Mouse (Mus musculus) liver, embryonic 11.5 days (tissue): ENCODE measurements around the gene Cnmd. TPM values are rescaled to one million over a fixed set of nuclear protein-coding genes. Genes with fewer than 3 reads are reported as not detected.

Source experiments
- ATAC-seq: fragments of 200-750 bp; cut with Nextera tagmentation; replicated peaks from 2 replicates; pipeline ENCODE4 v1.8.0; 2017; ENCODE audit warnings: moderate number of reproducible peaks, mild to moderate bottlenecking, moderate TSS enrichment, moderate library complexity; ENCODE audit not compliant: low FRiP score
- DNase-seq: peaks from one replicate; pipeline ENCODE4 v3.0.0-alpha.2; 2017; ENCODE audit warnings: low spot score
- H3K27ac ChIP-seq: fragments of 300-500 bp; sonication (generic); 2 replicates; pipeline ENCODE4 v1.5.1; 2014; ENCODE audit warnings: mild to moderate bottlenecking, low read depth, low read length, control low read depth
- H3K27me3 ChIP-seq: fragments of 300-500 bp; sonication (generic); replicated peaks from 2 replicates; pipeline ENCODE4 v1.6.1; 2014; ENCODE audit warnings: low read length, mixed read lengths; ENCODE audit not compliant: control insufficient read depth, insufficient read depth
- H3K36me3 ChIP-seq: fragments of 300-500 bp; sonication (generic); 2 replicates; pipeline ENCODE4 v1.6.1; 2014; ENCODE audit warnings: mild to moderate bottlenecking, low read length, moderate library complexity, mixed read lengths; ENCODE audit not compliant: control insufficient read depth, insufficient read depth
- H3K4me1 ChIP-seq: fragments of 300-500 bp; sonication (generic); replicated peaks from 2 replicates; pipeline ENCODE4 v1.6.1; 2014; ENCODE audit warnings: low read length, mixed read lengths; ENCODE audit not compliant: control insufficient read depth, insufficient read depth
- H3K4me2 ChIP-seq: fragments of 300-500 bp; sonication (generic); 2 replicates; pipeline ENCODE4 v1.6.1; 2014; ENCODE audit warnings: mild to moderate bottlenecking, control low read depth, moderate library complexity
- H3K4me3 ChIP-seq: fragments of 300-500 bp; sonication (generic); 2 replicates; pipeline ENCODE4 v1.5.1; 2014; ENCODE audit warnings: low read depth, low read length, control low read depth
- H3K9ac ChIP-seq: fragments of 300-500 bp; sonication (generic); 2 replicates; pipeline ENCODE4 v1.6.1; 2014; ENCODE audit warnings: low read depth, low read length, control low read depth
- H3K9me3 ChIP-seq: fragments of 300-500 bp; sonication (generic); 2 replicates; pipeline ENCODE4 v1.6.1; 2016; ENCODE audit warnings: low read length, inconsistent platforms, mixed read lengths; ENCODE audit not compliant: control insufficient read depth
- WGBS: fragments of 180-500 bp; shearing (Covaris S2); extraction: QIAGEN DNeasy Blood & Tissue Kit; methylation state at CpG from one replicate; pipeline ENCODE4 v1.1.7; 2014; 5-methylcytosine and 5-hydroxymethylcytosine counted together
- polyA plus RNA-seq: library from polyadenylated mRNA; unstranded; fragments of >200 nt; fragmentation: Nextera tagmentation; extraction: Ambion mirVana; gene quantifications from 2 replicates; pipeline ENCODE4 v1.2.1, GENCODE M21; 2014

The Cnmd gene
- polyA plus RNA-seq = 0.37 TPM in 1 of 2 replicates, not detected in the other

DNA sequence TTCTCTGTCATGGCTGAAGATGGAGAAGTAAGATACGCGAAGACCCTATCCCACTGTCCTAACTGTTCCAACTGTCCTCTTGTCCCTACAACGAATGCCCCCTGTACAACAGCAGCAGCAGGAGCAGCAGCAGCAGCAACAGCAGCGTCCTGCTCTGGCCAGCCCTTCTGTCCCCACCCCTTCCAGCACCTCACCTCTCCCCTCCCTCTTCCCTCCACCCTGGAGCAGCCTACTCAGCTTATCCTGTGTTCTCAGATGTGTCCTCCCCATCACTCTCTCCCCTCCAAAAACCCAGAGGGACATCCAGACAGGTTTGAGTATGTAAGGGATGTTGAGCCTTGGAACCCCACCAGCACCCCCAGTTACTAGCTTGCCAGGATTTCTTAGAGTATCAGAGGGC lies at the start of gene Cnmd:
Gene Cnmd (minus strand): TSS at position 170 of the 400 bp plus-strand sequence.
- DNase-seq (no peak), ATAC-seq (no peak)
- H3K4me3 ChIP-seq = peak within 1 kb of the TSS; percentile 17; the same call in 1 of the 2 replicates
- H3K27me3 ChIP-seq = no peaks in the 10 kb centered on the region
- peak within 1 kb of the TSS; percentile 60 for H3K4me2 ChIP-seq
- no peak within 1 kb of the TSS for H3K27ac ChIP-seq
- 0 out of 2 replicates have a peak, but pooled peaks cover 4% of the 10 kb centered on the region for H3K4me1 ChIP-seq
- H3K9me3 ChIP-seq = no peaks in the 10 kb centered on the region
- no peaks in the 10 kb centered on the region for H3K36me3 ChIP-seq
- no peak within 1 kb of the TSS for H3K9ac ChIP-seq
- WGBS = 55% methylated on average over 4 of the region's 4 CpGs

DNA sequence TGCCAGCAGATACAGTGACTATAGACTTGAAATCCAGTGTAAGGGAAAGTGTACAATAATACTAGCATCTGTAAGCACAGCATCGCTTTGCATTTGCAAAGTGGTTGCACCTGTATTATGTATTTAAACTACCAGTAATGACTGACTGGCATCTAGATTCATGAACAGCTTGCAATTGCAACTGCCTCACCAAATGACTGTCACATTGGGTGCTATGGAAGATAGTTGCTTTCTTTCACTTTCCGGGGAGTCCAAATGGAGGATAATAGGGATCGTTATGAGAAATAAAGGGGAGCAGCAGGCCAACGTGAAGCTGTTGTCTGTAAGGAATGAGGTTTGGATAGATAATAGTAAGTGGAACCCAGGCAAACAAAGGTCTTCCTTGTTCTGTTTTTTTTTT lies 49.3 kb upstream of the Cnmd start:
- H3K36me3 ChIP-seq = no peaks in the 10 kb centered on the region
- ATAC-seq (no peak), DNase-seq (no peak)
- H3K27ac ChIP-seq = no peak overlapping the region
- H3K27me3 ChIP-seq = no peaks in the 10 kb centered on the region
- no peak overlapping the region for H3K4me2 ChIP-seq
- 88% methylated on average over 4 of the region's 4 CpGs for WGBS
- no peaks in the 10 kb centered on the region for H3K4me1 ChIP-seq
- H3K4me3 ChIP-seq = no peak overlapping the region
- no peaks in the 10 kb centered on the region for H3K9me3 ChIP-seq
- no peak overlapping the region for H3K9ac ChIP-seq

DNA sequence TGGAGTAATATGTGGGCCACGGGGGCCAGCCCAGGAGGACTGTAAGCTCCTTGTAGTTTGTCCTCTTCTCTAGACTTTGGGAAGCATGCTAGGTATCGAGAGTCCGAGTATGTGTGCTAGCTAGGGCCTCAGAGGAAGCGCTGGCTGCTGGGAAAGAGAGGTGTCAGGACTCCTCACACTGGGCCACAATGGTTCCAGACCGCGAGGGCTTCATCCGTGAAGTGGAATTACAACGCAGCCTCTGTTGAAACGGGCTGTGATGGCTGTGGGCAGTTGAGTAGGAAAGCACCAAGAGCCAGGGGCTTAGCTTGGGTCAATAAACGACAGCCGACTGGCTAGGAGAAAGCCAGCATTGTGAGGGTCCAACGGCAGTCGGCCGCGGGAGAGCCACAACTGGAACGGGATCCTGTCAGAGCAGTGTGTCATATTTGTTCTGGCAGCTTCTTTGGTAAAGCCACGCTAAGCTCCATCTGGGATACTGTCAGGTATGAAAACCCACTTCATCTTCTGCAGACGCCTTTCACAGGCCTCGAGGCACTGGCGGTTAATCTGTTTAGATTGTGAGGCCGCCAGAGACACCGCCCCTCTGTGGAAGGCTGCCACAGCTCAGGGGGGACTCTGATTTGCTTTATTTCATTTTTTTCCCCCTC lies 41.7 kb upstream of the Cnmd start:
- Histone ChIP-seq H3K4me1 (no peaks in the 10 kb centered on the region), H3K27ac (no peak overlapping the region), H3K9ac (no peak overlapping the region), H3K4me2 (no peak overlapping the region), H3K4me3 (no peak overlapping the region), H3K36me3 (no peaks in the 10 kb centered on the region), H3K9me3 (no peaks in the 10 kb centered on the region), H3K27me3 (no peaks in the 10 kb centered on the region)
- DNase-seq (no peak), ATAC-seq (no peak)
- 87% methylated on average over 22 of the region's 22 CpGs for WGBS

DNA sequence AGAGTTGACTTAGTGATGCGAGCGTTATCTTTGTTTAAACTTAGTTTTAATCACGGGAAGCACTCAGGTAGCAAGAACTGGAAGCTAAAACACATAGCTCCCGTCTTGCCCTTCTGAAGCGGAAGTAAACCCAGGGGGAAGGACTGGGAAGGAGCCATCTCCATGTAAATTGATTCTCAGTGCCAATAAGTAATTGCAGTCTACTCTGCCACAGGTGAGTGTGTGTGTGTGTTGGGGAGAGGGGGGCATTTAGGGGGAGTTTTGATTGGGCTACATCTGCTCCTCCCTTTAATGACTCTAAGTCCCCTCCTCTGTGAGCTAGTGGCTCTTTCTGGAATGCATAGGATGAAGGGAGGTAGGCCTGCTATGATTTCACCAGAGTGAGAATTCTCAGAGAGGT lies 39.6 kb upstream of the Cnmd start:
- H3K27ac ChIP-seq = no peak overlapping the region
- no peak overlapping the region for H3K4me3 ChIP-seq
- DNase-seq (no peak), ATAC-seq (no peak)
- no peaks in the 10 kb centered on the region for H3K9me3 ChIP-seq
- H3K36me3 ChIP-seq = no peaks in the 10 kb centered on the region
- H3K4me2 ChIP-seq = no peak overlapping the region
- 61% methylated on average over 5 of the region's 5 CpGs for WGBS
- H3K27me3 ChIP-seq = no peaks in the 10 kb centered on the region
- no peak overlapping the region for H3K9ac ChIP-seq
- H3K4me1 ChIP-seq = no peaks in the 10 kb centered on the region

DNA sequence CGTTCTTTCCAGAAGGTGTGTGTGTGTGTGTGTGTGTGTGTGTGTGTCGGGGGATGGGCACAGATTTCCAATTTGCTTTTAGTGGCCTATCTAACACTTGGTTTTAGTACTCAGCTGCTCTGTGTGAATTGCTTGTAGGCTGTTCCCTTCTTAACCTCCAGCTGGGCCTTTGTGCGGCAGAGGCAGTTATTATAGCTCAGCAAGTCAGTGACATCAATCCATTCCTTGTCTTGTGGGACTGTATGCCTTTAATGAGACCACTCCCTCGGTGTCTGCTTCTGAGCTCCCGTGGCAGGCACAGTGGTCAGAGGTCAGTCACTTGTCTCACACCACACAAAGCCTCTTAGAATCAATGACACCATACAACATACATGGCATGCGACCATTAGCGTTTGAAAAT lies 39.1 kb upstream of the Cnmd start:
- Histone ChIP-seq H3K4me1 (no peaks in the 10 kb centered on the region), H3K4me2 (no peak overlapping the region), H3K36me3 (no peaks in the 10 kb centered on the region), H3K9me3 (no peaks in the 10 kb centered on the region), H3K27ac (no peak overlapping the region), H3K9ac (no peak overlapping the region), H3K27me3 (no peaks in the 10 kb centered on the region), H3K4me3 (no peak overlapping the region)
- no peak for DNase-seq
- ATAC-seq = no peak
- WGBS = 67% methylated on average over 7 of the region's 7 CpGs

DNA sequence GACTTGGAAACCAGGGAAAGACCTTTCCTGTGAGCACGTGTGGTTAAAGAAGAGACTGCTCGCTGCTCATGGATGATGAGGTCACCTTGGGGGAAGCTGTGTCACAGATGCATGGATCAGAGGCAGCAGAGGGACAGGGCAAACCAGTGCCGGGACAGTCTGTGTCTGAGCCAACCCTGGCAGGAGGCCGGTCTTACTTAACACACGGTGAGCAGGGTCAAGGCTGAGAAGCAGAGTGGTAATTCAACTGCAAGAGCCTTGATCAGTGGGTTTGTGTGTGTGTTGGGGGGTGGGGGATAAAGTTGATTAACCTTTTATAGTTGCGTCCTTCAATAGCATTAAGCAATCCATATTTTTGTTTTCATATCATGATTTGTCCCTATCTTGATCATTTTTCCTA lies 37.4 kb upstream of the Cnmd start:
- H3K36me3 ChIP-seq = no peaks in the 10 kb centered on the region
- H3K27ac ChIP-seq = no peak overlapping the region
- no peaks in the 10 kb centered on the region for H3K9me3 ChIP-seq
- H3K4me3 ChIP-seq = no peak overlapping the region
- H3K4me1 ChIP-seq = no peaks in the 10 kb centered on the region
- H3K27me3 ChIP-seq = no peaks in the 10 kb centered on the region
- no peak for ATAC-seq
- DNase-seq = no peak
- H3K9ac ChIP-seq = no peak overlapping the region
- H3K4me2 ChIP-seq = no peak overlapping the region
- 69% methylated on average over 6 of the region's 6 CpGs for WGBS

DNA sequence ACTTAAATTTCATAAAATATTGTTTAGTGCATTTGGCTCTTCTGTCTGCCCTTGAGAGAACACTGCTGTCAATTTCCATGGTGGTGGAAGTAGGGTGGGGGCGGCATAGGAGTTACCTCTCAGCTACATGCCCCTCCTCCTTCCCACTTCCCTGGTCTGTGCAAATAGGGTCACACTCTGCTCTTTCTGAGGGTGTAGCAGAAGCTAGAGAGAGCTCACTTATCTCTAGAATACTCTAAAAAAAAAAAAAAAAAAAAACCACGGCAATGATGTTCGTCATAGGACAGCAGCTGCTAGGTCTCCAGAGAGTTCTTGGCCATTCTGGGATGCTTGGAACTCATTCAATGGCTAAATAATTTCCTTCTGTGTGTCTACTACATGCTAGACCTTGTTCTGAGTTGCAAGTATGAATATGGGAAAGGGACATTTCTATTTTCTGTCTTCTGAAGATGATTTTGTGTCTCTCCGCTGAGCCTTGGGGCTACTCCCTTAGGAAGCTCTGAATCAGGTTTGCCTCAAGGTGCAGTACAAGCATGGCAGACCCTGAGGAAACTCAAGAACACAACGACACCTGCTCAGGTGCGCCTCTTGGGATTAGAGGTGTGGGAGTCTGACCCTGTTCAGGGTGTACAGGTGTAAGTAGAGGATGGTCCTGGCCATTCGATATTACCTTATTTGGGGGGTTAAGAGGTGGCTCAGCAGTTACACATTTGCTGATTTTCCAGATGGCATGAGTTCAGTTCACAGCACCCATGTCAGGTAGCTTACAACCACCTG lies 28.3 kb upstream of the Cnmd start:
- WGBS = 78% methylated on average over 7 of the region's 7 CpGs
- Histone ChIP-seq H3K27ac (no peak overlapping the region), H3K36me3 (no peaks in the 10 kb centered on the region), H3K27me3 (no peaks in the 10 kb centered on the region), H3K4me1 (no peaks in the 10 kb centered on the region), H3K9ac (no peak overlapping the region), H3K9me3 (no peaks in the 10 kb centered on the region), H3K4me2 (no peak overlapping the region), H3K4me3 (no peak overlapping the region)
- no peak for DNase-seq
- no peak for ATAC-seq

DNA sequence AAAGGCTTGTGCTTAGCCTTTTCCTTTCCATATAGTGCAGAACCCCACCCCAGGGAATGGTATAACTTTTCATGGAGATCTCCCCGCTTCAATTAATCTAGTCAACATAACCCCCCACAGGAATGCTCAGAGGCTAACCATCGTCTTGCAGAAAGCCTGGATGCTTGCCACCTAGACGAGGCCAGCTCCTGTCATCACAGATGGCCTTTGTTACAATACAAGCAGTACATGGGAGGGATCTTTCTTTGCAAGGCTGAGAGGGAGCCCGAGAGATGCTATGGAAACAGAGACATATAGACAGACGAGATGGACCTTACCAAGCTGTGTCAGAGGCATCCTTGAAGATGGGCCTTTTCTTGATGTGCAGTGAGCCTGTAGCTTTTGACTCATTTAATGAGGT lies 18.7 kb upstream of the Cnmd start:
- no peaks in the 10 kb centered on the region for H3K36me3 ChIP-seq

More for the DNA sequence above, 18.7 kb upstream of the Cnmd start:
- Histone ChIP-seq H3K9ac (no peak overlapping the region), H3K27me3 (no peaks in the 10 kb centered on the region; the same call in 1 of the 2 replicates), H3K4me2 (no peak overlapping the region), H3K4me3 (no peak overlapping the region), H3K4me1 (no peaks in the 10 kb centered on the region), H3K9me3 (no peaks in the 10 kb centered on the region), H3K27ac (no peak overlapping the region)
- WGBS = 68% methylated on average over 5 of the region's 5 CpGs
- DNase-seq (no peak), ATAC-seq (no peak)
